Mouse (Mus musculus): ENCODE measurements around the gene Ppp1cc. TPM values are rescaled to one million over a fixed set of nuclear protein-coding genes. Genes with fewer than 3 reads are reported as not detected.
"Not testable (repeated sequence)": the region's sequence is repeated elsewhere in the genome, so short reads cannot be mapped to it uniquely, and the experiment has no call there.

The Ppp1cc gene
- polyA plus RNA-seq, 1 experiment from 2014 or later, result 248 TPM

DNA sequence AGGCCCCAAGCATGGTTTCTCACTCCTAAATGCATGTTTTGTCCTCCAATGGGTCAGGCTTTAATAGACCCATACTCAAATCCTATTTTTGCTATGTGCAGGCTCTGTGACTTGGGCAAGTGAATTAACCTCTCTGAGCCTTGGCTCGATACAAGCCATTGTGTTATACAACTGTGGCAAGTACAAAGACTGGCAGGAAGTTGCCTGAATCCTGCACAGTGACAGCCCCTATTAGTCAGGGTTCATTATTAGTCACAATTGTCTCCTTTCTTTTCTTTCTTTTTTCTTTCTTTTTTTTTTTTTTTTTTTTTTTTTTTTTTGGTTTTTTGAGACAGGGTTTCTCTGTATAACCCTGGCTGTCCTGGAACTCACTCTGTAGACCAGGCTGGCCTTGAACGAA, 18.3 kb upstream of the Ppp1cc start:
- H3K4me2 ChIP-seq (ENCODE audit: low read length); H3K4me3 ChIP-seq (ENCODE audit: control insufficient read depth in 1 of 2, insufficient read depth in 1 of 2, low read depth in 1 of 2, low read length in 2 of 2); H3K27me3 ChIP-seq (ENCODE audit: control insufficient read depth, insufficient read depth, low read length); H3K9me3 ChIP-seq (ENCODE audit: control insufficient read depth, low read length); H3K9ac ChIP-seq (ENCODE audit: low read length); H3K27ac ChIP-seq (replicated peaks in 1 of 2; ENCODE audit: control insufficient read depth in 1 of 2, insufficient read depth in 1 of 2, low read depth in 2 of 2, low read length in 2 of 2); ATAC-seq (ENCODE audit: insufficient number of reproducible peaks, insufficient read depth, low FRiP score, low read depth); H3K36me3 ChIP-seq (ENCODE audit: control insufficient read depth, insufficient read depth, low read length): not testable (repeated sequence)
- WGBS, result 70% methylated on average over 2 of the region's 2 CpGs
- peaks cover 30 to 34% of the 10 kb centered on the region in 2 experiments for H3K4me1 ChIP-seq (ENCODE audit: control insufficient read depth in 2 of 2, insufficient read depth in 2 of 2, low read length in 2 of 2)

DNA sequence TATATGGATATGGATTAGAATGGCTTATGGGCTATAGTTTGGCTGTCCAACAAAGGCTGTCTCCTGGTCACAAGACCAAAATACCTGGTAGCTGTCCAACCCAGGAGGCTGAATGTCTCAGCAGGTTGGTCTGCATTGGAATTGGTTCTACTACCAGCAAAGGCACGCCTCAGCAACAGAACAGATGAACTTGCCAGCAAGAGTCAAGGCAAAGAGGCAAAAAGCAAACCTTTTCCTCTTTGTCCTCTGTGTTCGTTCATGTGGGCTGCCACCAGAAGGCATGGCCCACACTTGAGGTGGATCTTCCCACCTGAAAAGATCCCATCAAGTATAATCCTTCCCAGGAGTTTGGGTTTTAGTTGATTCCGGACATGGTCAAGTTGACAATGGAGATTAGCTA, 17.4 kb upstream of the Ppp1cc start, which contains the start of gene Ccdc63:
Gene Ccdc63, minus strand, starts transcription at position 101 of the 400 bp plus-strand sequence.
- Histone ChIP-seq H3K27me3 (ENCODE audit: control insufficient read depth, insufficient read depth, low read length) (no peaks in the 10 kb centered on the region), H3K4me3 (ENCODE audit: control insufficient read depth in 1 of 2, insufficient read depth in 1 of 2, low read depth in 1 of 2, low read length in 2 of 2) (no peak within 1 kb of the TSS), H3K4me1 (ENCODE audit: control insufficient read depth in 2 of 2, insufficient read depth in 2 of 2, low read length in 2 of 2) (peaks cover 26% of the 10 kb centered on the region in 2 experiments), H3K4me2 (ENCODE audit: low read length) (no peak within 1 kb of the TSS), H3K27ac (replicated peaks in 1 of 2; ENCODE audit: control insufficient read depth in 1 of 2, insufficient read depth in 1 of 2, low read depth in 2 of 2, low read length in 2 of 2) (no peak within 1 kb of the TSS), H3K9ac (ENCODE audit: low read length) (no peak within 1 kb of the TSS), H3K36me3 (ENCODE audit: control insufficient read depth, insufficient read depth, low read length) (no peaks in the 10 kb centered on the region), H3K9me3 (ENCODE audit: control insufficient read depth, low read length) (no peaks in the 10 kb centered on the region)
- 93% methylated on average over 3 of the region's 3 CpGs for WGBS
- ATAC-seq (ENCODE audit: insufficient number of reproducible peaks, insufficient read depth, low FRiP score, low read depth), result no peak

DNA sequence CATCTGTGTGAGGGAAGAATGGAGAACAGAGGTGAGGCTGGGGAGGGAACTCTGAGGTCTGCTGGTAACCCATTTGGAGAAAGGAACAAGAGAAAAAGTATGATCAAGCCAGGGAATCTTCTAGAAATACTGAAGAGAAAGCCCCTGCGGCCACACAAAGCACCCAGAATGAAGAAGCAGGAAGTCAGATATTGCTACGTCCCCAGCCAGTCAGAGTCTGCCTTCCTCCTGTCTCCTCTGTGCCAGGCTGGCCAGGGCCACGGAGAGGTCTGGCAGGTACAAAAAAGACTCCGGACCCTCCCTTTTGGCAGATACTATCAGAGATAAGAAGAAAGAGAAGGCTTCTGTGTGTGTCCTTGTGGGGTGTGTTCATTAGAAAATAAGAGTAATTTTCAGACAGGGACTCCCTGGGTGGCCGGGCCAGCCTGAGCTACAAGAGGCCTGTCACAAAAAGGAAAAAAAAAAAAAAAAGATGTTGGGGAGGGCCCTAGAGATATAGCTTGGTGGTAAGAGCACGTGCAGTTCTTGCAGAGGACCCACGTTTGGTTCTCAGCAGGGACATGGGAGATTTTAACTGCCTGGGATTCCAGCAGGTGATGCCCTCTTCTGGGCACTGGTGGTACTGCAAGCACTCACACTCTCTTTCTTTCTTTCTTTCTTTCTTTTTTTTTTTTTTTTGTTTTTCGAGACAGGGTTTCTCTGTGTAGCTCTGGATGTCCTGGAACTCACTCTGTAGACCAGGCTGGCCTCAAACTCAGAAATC, 15.7 kb upstream of the Ppp1cc start:
- no peak overlapping the region for H3K27ac ChIP-seq (replicated peaks in 1 of 2; ENCODE audit: control insufficient read depth in 1 of 2, insufficient read depth in 1 of 2, low read depth in 2 of 2, low read length in 2 of 2)
- WGBS, result 56% methylated on average over 8 of the region's 8 CpGs
- peaks cover 12% of the 10 kb centered on the region in 2 experiments for H3K4me1 ChIP-seq (ENCODE audit: control insufficient read depth in 2 of 2, insufficient read depth in 2 of 2, low read length in 2 of 2)
- no peaks in the 10 kb centered on the region for H3K9me3 ChIP-seq (ENCODE audit: control insufficient read depth, low read length)
- H3K4me3 ChIP-seq (ENCODE audit: control insufficient read depth in 1 of 2, insufficient read depth in 1 of 2, low read depth in 1 of 2, low read length in 2 of 2), result no peak overlapping the region
- H3K36me3 ChIP-seq (ENCODE audit: control insufficient read depth, insufficient read depth, low read length), result no peaks in the 10 kb centered on the region
- no peak for ATAC-seq (ENCODE audit: insufficient number of reproducible peaks, insufficient read depth, low FRiP score, low read depth)
- no peak overlapping the region for H3K4me2 ChIP-seq (ENCODE audit: low read length)
- no peak overlapping the region for H3K9ac ChIP-seq (ENCODE audit: low read length)
- H3K27me3 ChIP-seq (ENCODE audit: control insufficient read depth, insufficient read depth, low read length), result no peaks in the 10 kb centered on the region

DNA sequence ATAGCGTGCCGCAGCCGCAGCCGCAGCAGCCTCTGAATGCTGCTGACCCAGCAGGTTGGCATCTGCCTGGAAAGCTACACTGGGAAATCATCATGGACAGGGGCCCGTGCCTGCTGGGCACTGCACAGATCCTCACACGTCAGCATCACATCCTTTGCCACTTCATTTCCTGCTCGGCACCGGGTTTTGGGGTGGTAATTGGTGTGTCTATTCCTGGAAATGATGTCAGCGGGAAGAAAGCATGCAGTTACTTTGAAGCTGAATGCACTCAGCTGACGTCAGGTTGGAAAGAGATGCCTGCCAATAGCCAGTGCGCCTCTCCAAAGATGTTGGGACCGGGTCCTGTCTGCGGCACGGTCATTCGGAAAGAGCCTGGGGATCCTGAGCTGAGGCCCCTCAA, 14.5 kb upstream of the Ppp1cc start:
- Histone ChIP-seq H3K27me3 (ENCODE audit: control insufficient read depth, insufficient read depth, low read length) (no peaks in the 10 kb centered on the region), H3K36me3 (ENCODE audit: control insufficient read depth, insufficient read depth, low read length) (no peaks in the 10 kb centered on the region), H3K4me2 (ENCODE audit: low read length) (peak overlapping the region; percentile 47), H3K4me3 (ENCODE audit: control insufficient read depth in 1 of 2, insufficient read depth in 1 of 2, low read depth in 1 of 2, low read length in 2 of 2) (no peak overlapping the region), H3K9me3 (ENCODE audit: control insufficient read depth, low read length) (no peaks in the 10 kb centered on the region), H3K9ac (ENCODE audit: low read length) (no peak overlapping the region), H3K27ac (replicated peaks in 1 of 2; ENCODE audit: control insufficient read depth in 1 of 2, insufficient read depth in 1 of 2, low read depth in 2 of 2, low read length in 2 of 2) (peak overlapping the region; percentile 65 to 72), H3K4me1 (ENCODE audit: control insufficient read depth in 2 of 2, insufficient read depth in 2 of 2, low read length in 2 of 2) (peaks cover 8 to 10% of the 10 kb centered on the region in 2 experiments)
- peak; percentile 58; the same call in 1 of the 2 replicates for ATAC-seq (ENCODE audit: insufficient number of reproducible peaks, insufficient read depth, low FRiP score, low read depth)
- WGBS, result 36% methylated on average over 15 of the region's 15 CpGs

DNA sequence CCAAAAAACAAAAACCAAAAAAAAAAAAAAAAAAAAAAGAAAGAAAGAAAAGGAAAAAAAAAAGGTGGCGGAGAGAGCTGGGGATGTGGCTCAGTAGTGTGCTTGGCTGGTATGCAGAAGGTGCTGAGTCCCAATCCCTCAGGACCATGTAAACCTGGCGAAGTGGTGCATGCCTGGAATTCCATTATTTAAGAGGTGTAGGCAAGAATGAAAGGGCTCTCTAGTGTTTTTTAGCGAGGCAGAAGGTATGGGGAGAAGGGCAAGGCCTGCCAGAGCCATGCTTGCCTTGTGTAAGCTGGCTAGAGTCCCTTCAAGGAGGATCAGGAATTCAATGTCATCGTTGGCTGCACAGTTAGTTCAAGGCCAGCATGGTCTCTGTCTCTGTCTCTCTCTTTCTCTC, 13.3 kb upstream of the Ppp1cc start:
- Histone ChIP-seq H3K4me2 (ENCODE audit: low read length) (peak overlapping the region; percentile 52), H3K27me3 (ENCODE audit: control insufficient read depth, insufficient read depth, low read length) (no peaks in the 10 kb centered on the region)
- WGBS, result 83% methylated on average over 4 of the region's 4 CpGs

DNA sequence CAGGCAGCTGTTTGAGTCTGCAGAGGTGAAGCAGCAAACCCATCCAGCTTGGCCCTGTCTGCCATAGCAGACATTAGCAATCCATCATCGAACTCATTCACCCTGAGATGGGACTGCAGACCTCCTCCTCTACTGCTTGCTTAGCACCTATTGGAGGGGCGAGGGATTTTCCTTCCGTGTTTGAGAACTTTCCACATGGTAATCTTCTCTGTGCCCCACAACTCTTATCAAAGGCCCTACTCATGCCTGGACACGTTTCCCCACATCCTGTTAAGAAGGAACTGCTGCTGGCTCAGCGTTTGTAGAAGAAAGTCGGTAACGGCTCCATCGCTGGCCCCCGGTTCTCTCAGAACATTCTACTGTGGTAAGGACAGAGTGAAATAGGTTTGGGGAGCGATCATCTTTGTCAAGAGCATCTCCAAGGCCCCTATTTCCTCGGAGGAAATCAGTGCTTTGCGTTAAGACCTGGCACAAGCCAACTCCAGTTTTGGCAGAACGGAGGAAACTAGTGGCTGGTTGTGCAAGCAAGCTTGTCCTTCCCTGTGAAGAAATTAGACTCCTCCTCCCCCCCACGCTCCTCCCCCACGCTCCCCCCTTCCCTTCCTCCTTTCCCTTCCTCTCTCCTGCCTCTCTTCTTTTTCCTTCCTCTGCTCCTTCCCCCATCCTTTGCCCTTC, 12.6 kb upstream of the Ppp1cc start:
- Histone ChIP-seq H3K4me1 (ENCODE audit: control insufficient read depth in 2 of 2, insufficient read depth in 2 of 2, low read length in 2 of 2) (peaks cover 8 to 10% of the 10 kb centered on the region in 2 experiments), H3K27me3 (ENCODE audit: control insufficient read depth, insufficient read depth, low read length) (no peaks in the 10 kb centered on the region), H3K4me3 (ENCODE audit: control insufficient read depth in 1 of 2, insufficient read depth in 1 of 2, low read depth in 1 of 2, low read length in 2 of 2) (peak overlapping the region; percentile 6 to 19; a peak in 2 of 4 replicates), H3K9ac (ENCODE audit: low read length) (no peak overlapping the region), H3K27ac (replicated peaks in 1 of 2; ENCODE audit: control insufficient read depth in 1 of 2, insufficient read depth in 1 of 2, low read depth in 2 of 2, low read length in 2 of 2) (peak overlapping the region; percentile 84 to 93), H3K9me3 (ENCODE audit: control insufficient read depth, low read length) (no peaks in the 10 kb centered on the region), H3K36me3 (ENCODE audit: control insufficient read depth, insufficient read depth, low read length) (no peaks in the 10 kb centered on the region), H3K4me2 (ENCODE audit: low read length) (peak overlapping the region; percentile 52)
- WGBS, result 47% methylated on average over 15 of the region's 15 CpGs
- no peak for ATAC-seq (ENCODE audit: insufficient number of reproducible peaks, insufficient read depth, low FRiP score, low read depth)

More for the DNA sequence above, 13.3 kb upstream of the Ppp1cc start:
- no peak overlapping the region for H3K4me3 ChIP-seq (ENCODE audit: control insufficient read depth in 1 of 2, insufficient read depth in 1 of 2, low read depth in 1 of 2, low read length in 2 of 2)
- H3K4me1 ChIP-seq (ENCODE audit: control insufficient read depth in 2 of 2, insufficient read depth in 2 of 2, low read length in 2 of 2), result peaks cover 8 to 10% of the 10 kb centered on the region in 2 experiments
- no peak for ATAC-seq (ENCODE audit: insufficient number of reproducible peaks, insufficient read depth, low FRiP score, low read depth)
- H3K9ac ChIP-seq (ENCODE audit: low read length), result no peak overlapping the region
- no peaks in the 10 kb centered on the region for H3K9me3 ChIP-seq (ENCODE audit: control insufficient read depth, low read length)
- H3K36me3 ChIP-seq (ENCODE audit: control insufficient read depth, insufficient read depth, low read length), result no peaks in the 10 kb centered on the region
- H3K27ac ChIP-seq (replicated peaks in 1 of 2; ENCODE audit: control insufficient read depth in 1 of 2, insufficient read depth in 1 of 2, low read depth in 2 of 2, low read length in 2 of 2), result peak overlapping the region; percentile 53 to 84

DNA sequence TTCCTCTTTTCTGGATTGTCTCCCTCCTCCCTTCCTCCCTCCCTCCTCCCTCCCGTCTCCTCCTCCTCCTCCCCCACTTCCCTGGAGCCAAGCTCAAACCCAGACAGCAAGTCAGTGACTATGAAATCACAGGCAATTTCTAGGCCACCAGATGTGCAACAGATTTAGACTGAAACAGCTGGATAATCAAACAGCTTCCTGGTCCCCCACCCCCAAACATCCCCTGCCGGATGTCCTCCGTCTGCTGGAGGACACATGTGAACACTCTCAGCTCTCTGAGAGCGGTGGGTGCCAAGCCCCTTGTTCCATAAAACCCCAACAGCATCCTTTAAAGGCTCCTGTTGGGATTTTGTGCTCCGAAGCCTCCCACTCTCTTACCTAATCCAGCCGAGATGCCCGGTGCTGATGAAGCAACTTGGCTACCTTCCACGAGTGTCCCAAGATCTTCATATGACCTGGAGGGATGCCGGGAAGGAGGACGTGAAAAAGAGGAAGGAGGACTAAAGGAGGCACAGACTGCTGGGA, 12.0 kb upstream of the Ppp1cc start:
- WGBS, result 51% methylated on average over 10 of the region's 10 CpGs
- Histone ChIP-seq H3K9me3 (ENCODE audit: control insufficient read depth, low read length) (no peaks in the 10 kb centered on the region), H3K27me3 (ENCODE audit: control insufficient read depth, insufficient read depth, low read length) (no peaks in the 10 kb centered on the region), H3K4me2 (ENCODE audit: low read length) (peak overlapping the region; percentile 52), H3K9ac (ENCODE audit: low read length) (peak overlapping the region; percentile 21; the same call in 1 of the 2 replicates), H3K36me3 (ENCODE audit: control insufficient read depth, insufficient read depth, low read length) (no peaks in the 10 kb centered on the region), H3K4me3 (ENCODE audit: control insufficient read depth in 1 of 2, insufficient read depth in 1 of 2, low read depth in 1 of 2, low read length in 2 of 2) (no peak overlapping the region), H3K27ac (replicated peaks in 1 of 2; ENCODE audit: control insufficient read depth in 1 of 2, insufficient read depth in 1 of 2, low read depth in 2 of 2, low read length in 2 of 2) (peak overlapping the region; percentile 72 to 84), H3K4me1 (ENCODE audit: control insufficient read depth in 2 of 2, insufficient read depth in 2 of 2, low read length in 2 of 2) (peaks cover 8 to 10% of the 10 kb centered on the region in 2 experiments)
- ATAC-seq (ENCODE audit: insufficient number of reproducible peaks, insufficient read depth, low FRiP score, low read depth), result 0 out of 2 replicates have a peak, but pooled peaks have one; percentile 18
